Mouse (Mus musculus) kidney, adult 11 months (tissue): ENCODE results near the gene Stk16.

Source experiments
- DNase-seq: peaks from one replicate; pipeline ENCODE4 v3.0.0; 2022

The Stk16 gene

DNA sequence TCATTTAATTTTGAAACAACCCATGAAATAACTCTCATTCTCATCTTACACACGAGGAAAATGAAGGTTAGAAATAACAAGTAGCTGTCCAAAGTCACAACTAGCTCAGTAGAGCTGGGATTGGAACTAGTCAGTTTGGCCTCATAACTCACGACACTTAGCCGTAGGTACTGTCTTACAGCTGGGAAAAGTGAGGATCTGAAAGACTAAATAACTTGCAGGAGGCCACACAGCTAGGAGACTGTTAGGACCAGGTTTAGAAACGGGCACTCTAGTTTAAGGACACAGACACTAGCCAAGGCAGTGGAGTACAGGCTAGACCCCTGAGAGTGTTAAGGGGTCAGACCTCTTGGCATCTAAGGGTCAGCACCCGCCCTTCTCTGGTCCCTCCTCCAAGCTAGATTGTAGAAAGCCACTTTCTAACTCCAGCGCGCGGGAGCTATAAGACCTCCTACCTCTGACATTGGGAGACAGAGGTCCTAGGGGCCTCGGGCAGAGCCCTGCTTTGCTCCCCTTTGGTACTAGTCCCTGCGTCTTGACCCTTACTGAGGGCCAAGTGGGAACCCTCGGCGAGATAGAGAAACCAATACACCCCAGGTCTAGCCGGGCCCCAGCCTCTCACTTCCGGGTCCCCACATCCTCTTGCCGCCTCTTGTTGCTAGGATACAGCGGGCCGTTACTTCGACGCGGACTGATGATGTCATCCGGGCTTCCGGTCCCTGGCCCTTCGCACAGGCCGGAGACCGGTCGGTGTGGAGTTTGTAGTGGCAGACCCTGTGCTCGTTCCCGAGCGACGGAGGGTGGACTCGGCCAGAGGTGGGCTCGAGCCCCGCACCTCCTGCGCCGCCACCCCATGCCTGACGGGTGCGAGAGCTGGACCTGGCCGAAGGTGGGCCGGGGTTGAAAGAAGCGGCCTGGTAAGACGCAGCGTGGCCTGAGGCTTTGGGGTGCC is at the start of gene Stk16, which contains the start of gene Glb1l:
Gene Stk16 (plus strand): TSS at position 703 of the 952 bp plus-strand sequence.
Gene Glb1l (minus strand): TSS at position 678 of the 952 bp plus-strand sequence.
- peak; percentile 95 for DNase-seq

DNA sequence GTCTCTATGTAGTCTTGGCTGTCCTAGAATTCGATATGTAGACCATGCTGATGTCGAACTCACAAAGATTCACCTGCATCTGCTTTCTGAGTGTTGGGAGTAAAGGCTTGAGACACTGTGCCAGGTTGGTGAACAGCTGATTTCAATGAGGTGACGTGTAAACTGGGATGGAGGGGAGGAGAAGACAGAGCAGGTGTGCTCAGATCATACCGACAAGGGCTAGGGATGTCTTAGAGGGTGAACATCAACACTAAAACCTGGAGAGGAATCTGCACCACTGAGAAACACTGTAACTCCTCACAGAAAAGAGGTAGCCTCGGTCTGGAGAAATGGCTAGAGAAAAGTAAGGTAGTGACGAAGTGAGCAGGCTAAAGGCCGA is 42.6 kb upstream of the Stk16 start:
- DNase-seq, result no peak

DNA sequence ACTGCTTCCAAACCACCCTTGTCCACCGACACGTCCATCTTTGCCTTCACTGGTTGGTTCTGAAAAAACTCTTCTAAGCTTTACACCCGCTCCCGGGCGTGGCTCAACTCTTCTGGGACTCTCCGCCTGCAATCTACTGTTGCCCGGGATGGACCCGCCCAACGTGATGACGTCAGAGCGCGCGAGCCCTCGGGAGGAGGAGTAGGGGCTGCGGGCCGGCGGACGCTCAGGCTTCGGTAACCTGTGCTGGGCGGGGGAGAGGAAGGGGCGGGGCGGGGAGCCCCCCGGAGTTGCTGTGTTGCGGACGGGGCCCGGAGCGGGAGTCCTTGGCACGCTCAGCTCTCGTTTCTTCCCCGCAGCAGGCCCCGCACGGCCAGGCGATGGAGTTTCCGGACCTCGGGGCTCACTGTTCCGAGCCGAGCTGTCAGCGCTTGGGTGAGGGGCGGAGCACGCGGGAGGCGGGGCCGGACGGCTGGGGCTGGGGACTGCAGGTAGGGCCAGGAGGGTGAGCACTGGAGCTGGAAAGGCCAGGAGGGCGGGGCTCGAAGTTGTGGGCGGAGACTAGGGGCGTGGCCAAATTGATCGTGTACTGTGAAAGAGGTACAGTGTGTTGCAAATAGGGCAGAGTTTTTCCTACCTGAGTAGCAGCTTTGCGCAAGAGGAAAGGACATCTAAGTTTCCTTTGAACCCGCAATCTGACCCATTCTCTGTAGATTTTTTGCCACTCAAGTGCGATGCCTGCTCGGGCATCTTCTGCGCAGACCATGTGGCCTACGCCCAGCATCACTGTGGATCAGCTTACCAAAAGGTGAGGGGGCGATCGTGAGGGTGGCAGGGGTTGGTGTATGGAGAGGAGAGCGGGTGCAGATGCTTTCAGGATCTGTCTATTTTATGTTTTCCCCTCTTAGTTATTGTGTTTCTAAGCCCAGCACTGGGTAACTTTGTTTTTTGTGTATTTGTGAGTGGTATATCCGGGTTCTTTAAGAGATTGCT is 41.9 kb upstream of the Stk16 start, which contains the start of gene Zfand2b:
Gene Zfand2b (plus strand): TSS at position 175 of the 993 bp plus-strand sequence.
- DNase-seq, result peak; percentile 98

DNA sequence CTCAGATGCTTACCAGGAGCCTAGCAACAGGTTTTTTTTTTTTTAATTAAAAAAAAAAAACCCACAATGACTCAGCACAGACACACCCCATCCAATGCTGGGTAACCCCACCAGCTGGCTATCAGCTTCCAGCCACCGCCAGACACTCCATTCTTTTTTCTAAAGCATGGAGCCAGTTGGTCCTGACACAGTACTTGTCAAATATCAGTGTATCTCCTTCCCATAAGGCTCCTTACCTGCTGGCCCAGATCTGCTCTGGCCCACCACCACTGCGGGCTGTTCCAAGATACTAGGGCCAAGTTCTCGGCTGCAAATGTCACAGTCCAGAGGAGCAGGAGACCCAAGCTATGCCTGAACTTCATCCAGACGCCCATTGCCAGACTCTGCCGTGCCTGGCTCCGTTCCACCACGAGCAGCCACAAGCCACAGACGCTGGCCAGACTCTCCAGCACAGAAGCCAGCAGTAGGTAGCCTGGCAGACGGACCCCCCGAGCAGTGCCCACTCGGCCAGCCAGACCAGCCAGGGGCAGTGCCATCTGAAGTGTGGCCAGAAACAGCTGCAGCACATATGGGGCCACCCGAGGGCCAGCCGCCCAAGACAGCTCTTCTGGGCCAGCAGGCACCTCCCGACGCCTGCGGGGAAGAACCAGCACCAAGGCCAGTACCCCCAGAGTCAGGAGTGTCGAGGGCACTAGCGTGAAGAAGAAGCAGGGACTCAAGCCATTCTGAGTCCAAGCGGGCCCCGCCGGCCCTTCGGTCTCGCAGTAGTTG is 31.1 kb upstream of the Stk16 start:
- DNase-seq, result peak; percentile 68

DNA sequence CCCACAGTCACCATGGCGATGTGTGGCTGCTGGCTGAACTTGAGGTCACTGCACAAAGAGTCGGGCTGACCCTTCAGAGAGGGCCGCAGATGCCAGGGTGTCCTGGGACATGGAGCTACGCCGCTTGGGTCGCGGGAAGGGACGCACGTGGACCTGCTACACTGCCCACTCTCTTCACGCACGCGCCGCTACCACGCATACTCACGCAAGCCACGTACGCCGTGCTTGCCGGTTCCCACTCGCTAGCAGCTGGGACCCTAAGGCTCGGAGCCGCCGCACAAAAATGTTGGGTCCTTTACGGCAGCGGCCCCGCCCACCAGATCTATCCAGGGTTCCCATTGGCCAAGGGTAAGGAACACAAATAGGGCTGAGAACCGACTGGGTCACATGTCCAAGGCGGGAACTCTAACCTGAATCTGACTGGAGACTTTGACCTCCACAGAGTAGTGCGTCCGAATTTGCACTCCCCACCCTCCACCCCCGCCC is 30.5 kb upstream of the Stk16 start, which contains the start of gene Abcb6:
Gene Abcb6 (minus strand): TSS at position 288 of the 486 bp plus-strand sequence.
- peak; percentile 94 for DNase-seq

DNA sequence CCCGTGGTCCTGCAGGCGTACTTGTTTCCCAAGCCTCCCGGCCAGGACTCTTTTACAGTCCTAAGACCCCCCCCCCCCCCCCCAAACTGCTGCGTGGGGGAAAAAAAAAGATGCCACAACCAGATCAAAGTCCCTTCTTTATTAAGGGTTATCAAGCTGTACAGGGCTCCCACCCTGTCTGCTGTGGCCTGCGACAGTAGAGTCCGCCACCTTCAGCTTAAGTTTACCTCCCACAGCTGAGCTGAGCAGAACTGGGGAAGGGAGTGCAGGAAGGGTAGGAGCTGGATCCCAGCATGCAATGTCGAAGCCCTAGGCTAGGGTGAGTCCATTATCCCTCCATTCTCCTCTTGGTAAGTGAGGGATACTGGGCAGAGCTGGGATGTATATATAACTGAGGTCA is 29.9 kb upstream of the Stk16 start:
- DNase-seq, result no peak

DNA sequence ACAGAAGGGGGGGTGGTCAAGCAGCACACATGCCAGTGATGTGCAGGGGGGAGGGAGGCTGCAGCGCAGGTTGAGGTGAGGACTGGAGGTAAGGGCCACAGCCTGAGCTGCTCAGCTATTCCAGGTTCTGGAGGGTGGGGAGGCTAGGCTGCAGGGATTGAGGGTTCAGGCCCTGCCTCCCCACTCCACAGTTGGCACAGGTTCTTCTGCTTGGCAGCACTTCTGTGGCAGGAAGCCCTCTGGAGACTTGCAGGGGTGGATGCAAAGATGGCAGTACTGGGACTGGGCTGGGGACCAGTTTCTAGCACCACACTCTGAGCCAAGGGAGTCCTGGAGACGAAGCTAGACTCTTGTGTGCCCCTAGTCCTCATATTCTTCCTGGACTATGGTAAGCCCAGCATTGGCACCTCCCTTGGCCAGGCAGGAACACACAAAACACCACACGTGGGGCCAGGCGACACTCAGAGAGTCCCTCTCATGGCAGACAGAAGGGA is 29.2 kb upstream of the Stk16 start:
- DNase-seq, result no peak

DNA sequence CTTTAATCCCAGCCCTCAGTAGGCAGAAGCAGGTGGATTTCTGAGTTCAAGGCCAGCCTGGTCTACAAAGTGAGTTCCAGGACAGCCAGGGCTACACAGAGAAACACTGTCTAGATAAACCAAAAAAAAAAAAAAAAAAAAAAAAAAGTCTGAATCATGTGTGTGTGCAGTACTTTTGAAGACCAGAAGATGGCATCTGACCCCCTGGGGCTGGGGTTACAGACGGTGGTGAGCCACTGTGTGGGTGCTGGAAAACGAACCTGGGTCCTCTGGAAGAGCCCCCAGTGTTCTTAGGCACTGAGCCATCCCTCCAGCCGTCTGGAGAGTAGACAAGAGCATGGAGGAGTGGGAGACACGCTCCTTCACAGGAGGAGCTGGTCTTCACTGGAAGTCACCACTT is 28.5 kb upstream of the Stk16 start:
- DNase-seq, result no peak

DNA sequence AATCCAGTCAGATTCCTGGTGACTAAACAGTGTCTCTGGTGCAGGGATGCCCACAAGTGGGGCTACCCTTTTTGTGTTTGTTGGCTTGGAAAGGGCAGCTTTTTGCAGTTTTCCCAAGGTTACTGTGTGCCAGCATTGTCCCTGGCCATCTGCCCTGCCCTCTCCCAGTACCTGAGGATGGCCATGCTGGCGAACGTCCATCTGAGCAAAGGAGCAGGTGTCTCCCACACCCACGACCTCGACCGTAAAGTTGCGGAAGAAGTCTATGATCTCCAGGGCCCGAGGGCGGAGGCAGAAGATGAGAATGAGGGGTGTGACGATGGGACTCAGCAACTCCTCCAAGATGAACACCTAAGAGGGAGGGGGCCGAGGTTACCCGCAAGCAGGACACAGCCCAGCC is 25.1 kb upstream of the Stk16 start:
- no peak for DNase-seq

DNA sequence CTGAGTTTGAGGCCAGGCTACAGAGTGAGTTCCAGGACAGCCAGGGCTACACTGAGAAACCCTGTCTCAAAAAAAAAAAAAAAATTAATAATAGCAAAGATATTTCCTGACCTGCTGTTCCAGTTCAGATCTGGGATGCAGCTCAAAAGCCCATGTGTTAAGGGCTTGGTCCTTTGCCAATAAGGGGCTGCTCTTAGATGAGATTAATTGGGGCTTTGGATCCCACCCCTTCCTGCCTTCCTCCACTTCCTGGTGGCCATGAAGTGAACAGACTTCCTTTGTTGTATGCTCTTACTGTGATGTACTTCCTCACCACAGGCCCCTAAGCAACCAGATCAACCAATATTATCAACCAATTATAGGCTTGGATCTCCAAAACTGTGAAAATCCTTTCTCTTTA is 23.5 kb upstream of the Stk16 start:
- no peak for DNase-seq

DNA sequence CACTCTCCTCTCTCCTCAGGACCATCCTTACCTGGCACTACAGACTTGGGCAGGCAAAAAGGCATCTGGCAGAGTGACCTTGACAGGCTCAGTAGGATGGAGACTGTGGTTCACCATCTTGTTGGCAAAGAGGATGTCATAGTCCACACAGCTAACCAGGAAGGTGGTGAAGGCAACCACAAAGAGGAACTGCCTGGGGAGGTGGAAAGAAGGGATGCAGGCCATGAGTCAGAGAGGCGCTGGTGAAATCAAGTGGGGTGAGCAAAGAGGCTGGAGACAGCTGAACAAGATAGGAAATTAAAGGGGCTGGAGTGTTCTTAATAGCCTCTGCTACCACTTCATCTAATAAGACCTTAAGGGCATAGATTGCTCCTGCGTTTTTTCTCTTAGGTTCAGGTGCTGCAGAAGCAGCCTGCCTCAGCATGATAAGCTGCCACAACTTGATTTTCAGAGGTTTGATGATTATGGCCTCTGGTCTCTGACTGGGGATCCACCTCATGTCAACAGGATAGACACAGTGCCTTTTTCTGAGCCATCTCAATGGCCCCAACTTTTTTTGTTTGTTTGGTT is 22.6 kb upstream of the Stk16 start:
- DNase-seq, result no peak

DNA sequence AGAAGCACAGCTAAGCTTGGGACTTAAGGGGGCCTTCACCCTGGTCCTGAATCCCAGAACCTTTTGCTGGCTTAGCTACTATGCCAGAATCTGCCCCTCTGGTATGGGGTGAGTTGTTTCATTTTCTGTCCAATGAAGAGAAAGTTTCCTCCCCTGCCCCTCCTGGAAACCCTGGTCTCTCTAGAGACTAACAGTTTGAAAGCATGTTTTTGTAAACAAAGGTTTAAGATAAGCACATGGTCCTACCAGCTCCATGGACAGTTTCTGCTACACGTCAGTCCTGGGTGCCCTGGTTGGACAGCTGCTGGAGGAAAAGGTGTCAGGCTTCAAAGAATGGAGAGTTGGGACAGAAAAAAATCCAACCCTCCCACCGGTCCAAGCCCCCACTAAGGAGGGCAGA is 20.1 kb upstream of the Stk16 start:
- DNase-seq, result no peak

DNA sequence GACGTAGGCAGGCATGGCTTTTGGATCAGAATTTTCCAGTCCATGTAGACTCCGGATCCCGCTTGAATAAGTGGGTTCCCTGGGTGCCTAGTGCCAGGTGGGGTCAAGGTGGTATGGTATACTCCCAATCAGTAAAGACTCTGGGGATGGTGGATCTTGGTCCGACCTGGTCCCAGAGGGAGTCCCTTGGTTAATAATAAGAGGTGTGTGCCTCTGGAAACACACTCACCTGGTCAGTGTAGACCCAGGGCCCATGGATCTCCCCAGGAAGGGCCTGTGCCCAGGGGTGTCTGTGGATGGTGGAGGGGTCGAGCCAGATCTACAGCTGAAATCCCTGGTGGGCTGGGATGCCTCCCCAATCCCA is 19.4 kb upstream of the Stk16 start:
- no peak for DNase-seq

DNA sequence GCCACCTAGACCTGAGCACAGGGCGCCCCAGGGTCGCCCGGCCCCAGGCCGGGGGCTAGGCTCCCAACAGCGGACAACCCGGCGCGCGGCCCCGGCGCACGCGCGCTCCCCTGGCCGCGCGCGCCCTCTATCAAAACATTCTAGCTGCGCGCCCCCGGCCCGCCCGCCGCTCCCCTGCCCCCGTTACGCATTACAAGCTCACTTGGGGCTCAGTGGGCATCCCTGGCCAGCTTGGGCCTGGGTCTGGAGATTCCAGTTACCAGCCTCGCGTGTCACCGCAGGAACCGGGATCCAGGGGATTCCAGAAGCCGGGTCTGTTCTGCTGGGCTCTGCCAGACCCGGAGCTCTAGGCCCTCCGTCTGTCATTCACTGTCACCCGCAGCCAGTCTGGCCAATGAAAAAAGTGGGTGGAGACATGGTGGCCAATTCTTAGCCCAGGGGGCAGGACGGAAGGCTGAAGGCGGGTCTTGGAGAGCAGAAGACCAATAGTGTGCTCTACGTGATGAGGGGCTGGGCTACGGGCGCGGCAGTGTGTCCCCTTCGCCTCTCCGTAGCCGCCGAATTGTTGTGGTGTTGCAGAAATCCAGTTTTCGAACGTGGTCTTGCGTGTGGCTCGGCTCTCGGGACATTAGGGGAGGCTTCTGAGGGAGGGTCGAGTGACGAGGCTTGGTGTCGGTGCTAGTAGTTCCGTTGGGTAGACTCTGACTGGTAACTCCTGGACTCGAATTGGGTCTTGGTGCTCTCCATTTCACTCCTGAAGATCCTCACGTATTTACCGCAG is 18.8 kb upstream of the Stk16 start, which contains the start of the genes Ankzf1 and Atg9a:
Gene Ankzf1 (plus strand): TSS at position 530 of the 781 bp plus-strand sequence.
Gene Atg9a (minus strand): TSS at position 575 of the 781 bp plus-strand sequence.
- peak; percentile 99 for DNase-seq

DNA sequence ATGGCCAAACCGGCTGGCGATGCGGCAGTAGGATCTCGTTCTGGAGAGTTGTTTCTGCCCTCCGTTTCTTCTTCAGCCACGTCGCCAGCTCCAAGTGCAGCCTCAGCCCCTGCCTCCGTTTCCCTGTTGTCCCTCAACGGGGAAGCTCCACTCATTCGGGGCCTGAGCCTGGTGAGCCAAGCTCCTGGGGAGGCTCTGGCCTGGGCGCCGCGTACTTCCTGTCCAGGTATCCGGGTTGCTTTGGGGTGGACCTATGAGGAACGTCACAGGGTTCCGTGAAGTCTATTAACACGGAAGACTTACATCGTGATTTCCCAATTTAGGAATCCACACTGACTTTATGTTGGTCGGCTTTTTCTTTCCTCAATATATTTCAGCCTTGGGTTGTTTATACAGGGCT is 18.2 kb upstream of the Stk16 start:
- DNase-seq, result peak; percentile 69

DNA sequence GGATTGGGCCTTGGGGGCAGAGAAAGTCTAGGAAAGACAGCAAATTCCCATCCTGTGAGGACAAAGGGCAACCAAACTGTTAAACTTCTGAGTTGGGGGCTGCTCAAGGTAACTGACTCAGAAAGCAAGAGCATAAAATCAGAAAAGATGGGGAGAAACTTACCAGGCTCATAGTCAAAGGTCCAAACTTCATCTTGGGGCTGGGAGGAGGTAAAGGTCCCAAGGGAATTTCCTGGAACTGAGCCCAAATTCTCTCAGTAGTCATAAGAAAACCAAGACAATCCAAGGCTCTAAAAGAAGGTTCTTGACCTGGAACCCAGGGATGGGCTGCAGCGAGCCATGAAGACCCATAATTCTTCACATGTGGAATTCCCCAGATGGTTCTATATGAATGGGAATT is 9.4 kb upstream of the Stk16 start:
- DNase-seq, result peak; percentile 51

DNA sequence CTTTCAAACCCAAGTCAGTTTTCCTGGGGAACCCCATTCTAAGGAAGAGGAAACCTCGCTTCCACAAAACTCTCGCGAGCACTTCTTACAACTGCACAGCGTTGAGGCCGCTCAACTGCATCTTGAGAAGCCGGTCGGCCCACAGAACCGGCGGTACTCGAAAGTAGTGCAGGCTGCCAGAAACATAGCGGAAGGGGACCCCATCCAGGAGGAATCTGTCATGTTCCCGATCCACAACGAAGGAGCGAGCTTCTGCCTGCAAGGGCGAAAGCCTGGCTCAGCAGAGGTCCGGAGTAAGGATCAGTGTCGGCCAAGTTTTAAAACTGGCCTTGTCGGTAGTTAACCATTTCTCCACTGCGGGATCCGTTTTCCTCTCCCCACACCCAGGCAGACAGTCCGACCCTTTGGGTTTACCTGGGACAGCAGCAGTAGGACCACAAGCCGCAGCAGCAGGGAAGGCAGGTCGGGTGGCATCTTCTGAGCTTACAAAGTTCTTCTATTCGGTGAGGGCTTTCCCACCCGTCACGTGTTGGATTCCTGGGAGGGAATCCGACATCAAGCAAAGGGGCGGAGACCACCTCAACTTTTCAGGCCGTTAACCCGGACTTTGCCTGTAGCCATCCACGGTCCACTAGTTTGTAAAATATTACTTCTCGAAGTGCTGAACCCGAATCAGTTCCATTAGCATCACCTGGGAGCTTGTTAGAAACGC is 1.5 kb upstream of the Stk16 start:
- peak; percentile 91 for DNase-seq

DNA sequence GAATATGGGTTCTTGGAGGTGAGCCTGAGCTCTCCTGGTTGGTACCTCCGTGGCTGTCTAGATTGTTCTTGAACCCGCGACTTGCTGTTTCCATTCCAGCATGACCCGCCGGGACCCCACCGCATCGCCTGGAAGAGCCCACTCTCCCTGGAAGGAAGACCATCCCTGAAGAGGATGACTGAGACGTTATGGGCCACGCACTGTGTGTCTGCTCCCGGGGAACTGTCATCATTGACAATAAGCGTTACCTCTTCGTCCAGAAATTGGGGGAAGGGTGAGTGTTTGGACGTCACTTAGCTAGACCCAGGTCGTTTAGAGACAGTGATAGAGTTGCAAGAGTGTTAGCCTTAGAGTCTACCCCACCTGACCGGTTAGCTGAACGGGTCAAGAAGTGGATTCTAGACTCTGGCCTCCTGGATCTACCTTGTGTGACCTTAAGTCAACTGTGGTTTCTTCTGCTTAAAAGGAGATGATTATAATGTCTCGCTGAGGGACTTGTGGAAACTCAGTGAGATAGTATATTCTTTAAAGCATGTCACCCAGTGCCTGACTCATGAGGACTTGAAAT is 587 bp downstream of the Stk16 start:
- DNase-seq, result no peak

DNA sequence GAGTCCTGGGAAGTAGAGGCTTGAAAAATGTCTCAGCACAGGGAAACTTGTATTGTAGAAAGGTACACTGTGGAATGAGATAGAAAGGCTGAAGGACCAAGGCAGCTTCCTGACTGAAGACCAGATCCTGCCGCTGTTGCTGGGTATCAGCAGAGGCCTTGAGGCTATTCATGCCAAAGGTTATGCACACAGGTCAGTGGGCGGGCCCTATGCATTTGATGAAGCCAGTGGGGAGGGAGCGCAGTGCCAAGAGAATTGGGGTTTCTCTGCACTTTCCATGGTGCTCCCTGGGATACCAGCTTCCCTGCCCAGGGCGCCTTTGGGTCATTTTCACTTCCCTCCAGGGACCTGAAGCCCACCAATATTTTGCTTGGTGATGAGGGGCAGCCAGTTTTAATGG is 1.9 kb downstream of the Stk16 start:
- no peak for DNase-seq

DNA sequence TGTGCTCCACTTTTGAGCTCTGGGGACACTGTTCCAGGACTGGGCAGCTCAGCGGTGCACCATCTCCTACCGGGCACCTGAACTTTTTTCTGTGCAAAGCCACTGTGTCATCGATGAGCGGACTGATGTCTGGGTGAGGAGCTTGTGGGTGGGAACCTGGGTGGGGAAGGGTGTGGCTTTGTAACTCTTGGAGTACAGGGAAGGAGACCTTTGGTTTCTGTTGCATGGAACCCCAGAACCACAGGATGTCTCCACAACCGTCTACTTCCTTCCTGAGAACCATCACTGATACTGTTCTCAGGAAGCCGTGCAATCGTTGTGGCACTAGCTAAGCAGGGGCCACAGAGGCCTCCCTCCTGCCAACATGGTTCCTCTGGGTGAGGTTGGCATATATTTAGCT is 2.5 kb downstream of the Stk16 start:
- DNase-seq, result no peak
